Mouse (Mus musculus): ENCODE measurements around the gene Bola1.

GRCm38 (mm10) chr3:96194966-96195365 is 24.5 kb downstream of the Bola1 start:
- TF ChIP-seq POLR2A (IDR thresholded peaks at IDR 0.05; ENCODE audit: control insufficient read depth, low read depth, low read length): no peak
- no peak for TF ChIP-seq CTCF (IDR thresholded peaks at IDR 0.05; ENCODE audit: control insufficient read depth, insufficient read depth, insufficient replicate concordance, low read depth, low read length)

Data from testis, adult 2 months (tissue).